Mouse (Mus musculus): ENCODE results near the gene Cops6. TPM values are rescaled to one million over a fixed set of nuclear protein-coding genes. Genes with fewer than 3 reads are reported as not detected.
A peak's percentile ranks its signal among the peaks of the same experiment; 100 is the strongest.

Gene Cops6
- total RNA-seq, 2 experiments from 2014 or later: 145 to 149 TPM

GRCm38 (mm10) chr5:138173217-138173616 is 12.3 kb downstream of the Cops6 start:
- intact Hi-C loops (cut with DNase I): no loop called here
- no peak for DNase-seq (ENCODE audit: extremely low spot score in 1 of 2, low spot score in 2 of 2)

GRCm38 (mm10) chr5:138186950-138187638 is 26.2 kb downstream of the Cops6 start, which contains the start of the genes Taf6 and Cnpy4:
Gene Taf6, minus strand, starts transcription at chr5:138187451.
Gene Cnpy4, plus strand, starts transcription at chr5:138187485.
- intact Hi-C loops (cut with DNase I): no loop called here
- DNase-seq (ENCODE audit: extremely low spot score in 1 of 2, low spot score in 2 of 2): peak; percentile 80 to 89

- intact Hi-C loops (cut with DNase I): no loop called here
- peak; percentile 69 to 85 for DNase-seq (ENCODE audit: extremely low spot score in 1 of 2, low spot score in 2 of 2)
Measured at GRCm38 (mm10) chr5:138187661-138188306, 26.9 kb downstream of the Cops6 start.

- peak; percentile 72 to 85 for DNase-seq (ENCODE audit: extremely low spot score in 1 of 2, low spot score in 2 of 2)
- intact Hi-C loops (cut with DNase I): no loop called here
Measured at GRCm38 (mm10) chr5:138193771-138194727, 33.2 kb downstream of the Cops6 start, which contains the start of gene Mblac1. Gene Mblac1, plus strand, starts transcription at chr5:138194314.

- intact Hi-C loops (cut with DNase I): no loop called here
- DNase-seq (ENCODE audit: extremely low spot score in 1 of 2, low spot score in 2 of 2): peak in 1 of 2 experiments; percentile 51
Measured at GRCm38 (mm10) chr5:138194755-138195345, 34.0 kb downstream of the Cops6 start.

- DNase-seq (ENCODE audit: extremely low spot score in 1 of 2, low spot score in 2 of 2): no peak
- intact Hi-C loops (cut with DNase I): no loop called here
Measured at GRCm38 (mm10) chr5:138195463-138195862, 34.6 kb downstream of the Cops6 start.

- DNase-seq (ENCODE audit: extremely low spot score in 1 of 2, low spot score in 2 of 2): no peak
- intact Hi-C loops (cut with DNase I): no loop called here
Measured at GRCm38 (mm10) chr5:138199576-138199975, 38.7 kb downstream of the Cops6 start.

- intact Hi-C loops (cut with DNase I): loop anchor here (1.0 kb wide), 1 partner anchor 46 kb away; no protein-coding TSS in a partner anchor
- DNase-seq (ENCODE audit: extremely low spot score in 1 of 2, low spot score in 2 of 2): no peak
Measured at GRCm38 (mm10) chr5:138202086-138202485, 41.2 kb downstream of the Cops6 start.

- DNase-seq (ENCODE audit: extremely low spot score in 1 of 2, low spot score in 2 of 2): no peak
- intact Hi-C loops (cut with DNase I): no loop called here
Measured at GRCm38 (mm10) chr5:138207253-138207652, 46.4 kb downstream of the Cops6 start.

GRCm38 (mm10) chr5:138207873-138208272 is 47.0 kb downstream of the Cops6 start:
- intact Hi-C loops (cut with DNase I): no loop called here
- DNase-seq (ENCODE audit: extremely low spot score in 1 of 2, low spot score in 2 of 2): no peak

Small RNAs within 50 kb of the gene (microRNA-seq; reads per million reads assigned to microRNA genes)
- 966 reads per million, percentile 76 among the genes with 10 or more reads in this experiment for gene Mir106b
- gene Mir25: 109 reads per million, percentile 57 among the genes with 10 or more reads in this experiment
- gene Mir93: 2,665 reads per million, percentile 86 among the genes with 10 or more reads in this experiment

Other genes with a start within 250 kb of the Cops6 start
- gene Cyp3a13, start 239.5 kb upstream of the Cops6 start, total RNA-seq (2021): not detected
- gene Gjc3, start 198.0 kb upstream of the Cops6 start, total RNA-seq (2021): 1 to 10 TPM; 4.5 to 6.5 TPM
- gene Azgp1, start 179.6 kb upstream of the Cops6 start, total RNA-seq (2021): not detected
- gene Smok3a, start 139.8 kb upstream of the Cops6 start, total RNA-seq (2021): not detected
- gene Smok3b, start 139.6 kb upstream of the Cops6 start, total RNA-seq (2021): not detected
- not detected for gene Smok3c, start 107.9 kb upstream of the Cops6 start, total RNA-seq (2021)
- gene Zkscan1, start 76.0 kb upstream of the Cops6 start, total RNA-seq (2021): 10 to 100 TPM; 39.2 to 39.4 TPM
- 10 to 100 TPM; 21.8 to 26.1 TPM for gene Zscan21, start 44.2 kb upstream of the Cops6 start, total RNA-seq (2021)
- 10 to 100 TPM; 10.5 to 10.6 TPM for gene Zfp113, start 5.3 kb upstream of the Cops6 start, total RNA-seq (2021)
- 10 to 100 TPM; 26.2 to 28.1 TPM for gene Ap4m1, start 10.9 kb downstream of the Cops6 start, total RNA-seq (2021)
- 10 to 100 TPM; 15.6 to 16.0 TPM for gene Mcm7, start 11.4 kb downstream of the Cops6 start, total RNA-seq (2021)
- 10 to 100 TPM; 28.8 to 31.3 TPM for gene Taf6, start 26.4 kb downstream of the Cops6 start, total RNA-seq (2021)
- gene Cnpy4, start 26.4 kb downstream of the Cops6 start, total RNA-seq (2021): 10 to 100 TPM; 13.9 to 15.1 TPM
- gene Mblac1, start 33.2 kb downstream of the Cops6 start, total RNA-seq (2021): 10 to 100 TPM; 10.3 to 11.1 TPM
- gene Nxpe5, start 64.8 kb downstream of the Cops6 start, total RNA-seq (2021): under 1 TPM in 1 of 2 experiments, not detected in 1; 0.13 TPM
- 10 to 100 TPM; 65.3 to 70.0 TPM for gene Lamtor4, start 94.4 kb downstream of the Cops6 start, total RNA-seq (2021)
- gene BC037034, start 103.0 kb downstream of the Cops6 start, total RNA-seq (2021): 10 to 100 TPM; 74.6 to 75.5 TPM
- 1 to 10 TPM; 3.4 to 4.0 TPM for gene Gal3st4, start 111.8 kb downstream of the Cops6 start, total RNA-seq (2021)
- under 1 TPM in 1 of 2 experiments, not detected in 1; 0.11 TPM for gene Gm43720, start 118.9 kb downstream of the Cops6 start, total RNA-seq (2021)
- 1 to 10 TPM; 3.8 to 4.1 TPM for gene Gpc2, start 118.9 kb downstream of the Cops6 start, total RNA-seq (2021)
- 1 to 10 TPM; 1.8 to 3.2 TPM for gene Stag3, start 119.2 kb downstream of the Cops6 start, total RNA-seq (2021)
- gene Pvrig, start 180.9 kb downstream of the Cops6 start, total RNA-seq (2021): not detected